Mouse (Mus musculus): ENCODE measurements around the gene Pik3r6. TPM values are rescaled to one million over a fixed set of nuclear protein-coding genes. Genes with fewer than 3 reads are reported as not detected.

Gene Pik3r6
- total RNA-seq (2021), result 1 to 10 TPM; 2.8 to 3.2 TPM
- long read RNA-seq, experiment 1, partial matches to known transcripts, result 0 of 1 reads
- long read RNA-seq, experiment 1, other reads (novel, unspliced or antisense), result 0 of 1 reads
- long read RNA-seq, experiment 2, partial matches to known transcripts, result 1 of 2 reads
- long read RNA-seq, experiment 2, other reads (novel, unspliced or antisense), result 1 of 2 reads

GRCm38 (mm10) chr11:68502902-68503629, at the start of gene Pik3r6:
Gene Pik3r6 (plus strand): TSS chr11:68503019.
- DNase-seq (ENCODE audit: low spot score in 2 of 2), result no peak

GRCm38 (mm10) chr11:68453301-68453700, 49.5 kb upstream of the Pik3r6 start:
- DNase-seq (ENCODE audit: low spot score in 2 of 2), result no peak

GRCm38 (mm10) chr11:68458086-68458485, 44.7 kb upstream of the Pik3r6 start:
- DNase-seq (ENCODE audit: low spot score in 2 of 2), result no peak

GRCm38 (mm10) chr11:68459021-68459420, 43.8 kb upstream of the Pik3r6 start:
- no peak for DNase-seq (ENCODE audit: low spot score in 2 of 2)

- DNase-seq (ENCODE audit: low spot score in 2 of 2), result no peak
These were observed 43.3 kb upstream of the Pik3r6 start for GRCm38 (mm10) chr11:68459486-68459885.

GRCm38 (mm10) chr11:68462716-68463115, 40.1 kb upstream of the Pik3r6 start:
- DNase-seq (ENCODE audit: low spot score in 2 of 2), result no peak

GRCm38 (mm10) chr11:68464260-68464659, 38.6 kb upstream of the Pik3r6 start:
- DNase-seq (ENCODE audit: low spot score in 2 of 2), result no peak

- no peak for DNase-seq (ENCODE audit: low spot score in 2 of 2)
These were observed 37.7 kb upstream of the Pik3r6 start for GRCm38 (mm10) chr11:68465090-68465489.

- no peak for DNase-seq (ENCODE audit: low spot score in 2 of 2)
These were observed 35.4 kb upstream of the Pik3r6 start for GRCm38 (mm10) chr11:68467441-68467840.

GRCm38 (mm10) chr11:68467962-68468612, 34.7 kb upstream of the Pik3r6 start:
- no peak for DNase-seq (ENCODE audit: low spot score in 2 of 2)

- no peak for DNase-seq (ENCODE audit: low spot score in 2 of 2)
These were observed 33.9 kb upstream of the Pik3r6 start for GRCm38 (mm10) chr11:68468886-68469285.

- no peak for DNase-seq (ENCODE audit: low spot score in 2 of 2)
These were observed 30.5 kb upstream of the Pik3r6 start for GRCm38 (mm10) chr11:68472162-68472849.

- DNase-seq (ENCODE audit: low spot score in 2 of 2), result no peak
These were observed 28.2 kb upstream of the Pik3r6 start for GRCm38 (mm10) chr11:68474600-68474999.

GRCm38 (mm10) chr11:68475676-68476075, 27.1 kb upstream of the Pik3r6 start:
- DNase-seq (ENCODE audit: low spot score in 2 of 2), result no peak

GRCm38 (mm10) chr11:68477661-68478060, 25.2 kb upstream of the Pik3r6 start:
- DNase-seq (ENCODE audit: low spot score in 2 of 2), result no peak

- no peak for DNase-seq (ENCODE audit: low spot score in 2 of 2)
These were observed 24.2 kb upstream of the Pik3r6 start for GRCm38 (mm10) chr11:68478574-68478981.

GRCm38 (mm10) chr11:68480660-68481059, 22.2 kb upstream of the Pik3r6 start:
- DNase-seq (ENCODE audit: low spot score in 2 of 2), result no peak

- no peak for DNase-seq (ENCODE audit: low spot score in 2 of 2)
These were observed 20.8 kb upstream of the Pik3r6 start for GRCm38 (mm10) chr11:68482001-68482400.

GRCm38 (mm10) chr11:68483213-68483612, 19.6 kb upstream of the Pik3r6 start:
- no peak for DNase-seq (ENCODE audit: low spot score in 2 of 2)

- DNase-seq (ENCODE audit: low spot score in 2 of 2), result no peak
These were observed 18.4 kb upstream of the Pik3r6 start for GRCm38 (mm10) chr11:68484431-68484830.

GRCm38 (mm10) chr11:68485206-68485942, 17.4 kb upstream of the Pik3r6 start:
- no peak for DNase-seq (ENCODE audit: low spot score in 2 of 2)
